Mouse (Mus musculus): ENCODE data around the gene Cdh4.

Cdh4 gene

DNA sequence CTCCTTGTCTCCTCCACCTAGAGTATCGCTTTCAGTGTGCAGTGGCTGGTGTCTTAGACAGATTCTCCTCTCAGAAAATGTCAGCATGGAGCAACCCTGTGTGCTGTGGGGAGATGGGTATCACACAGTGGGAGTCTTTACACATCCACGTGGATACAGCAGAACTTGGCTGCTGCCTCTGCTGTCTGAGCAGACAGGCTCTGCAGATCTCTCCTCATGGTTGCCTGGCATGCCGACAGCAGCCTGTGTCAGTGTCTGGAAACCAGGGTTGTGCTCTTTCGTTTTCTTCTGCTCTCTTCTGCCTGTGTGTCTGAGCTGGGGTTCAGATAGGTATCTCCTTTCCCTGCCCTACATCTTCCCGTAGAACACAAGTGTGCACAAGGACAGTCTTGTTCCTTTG is 237.6 kb downstream of the Cdh4 start:
- peak in 1 of 2 experiments; percentile 17 for DNase-seq (ENCODE audit: low spot score in 2 of 2)

DNA sequence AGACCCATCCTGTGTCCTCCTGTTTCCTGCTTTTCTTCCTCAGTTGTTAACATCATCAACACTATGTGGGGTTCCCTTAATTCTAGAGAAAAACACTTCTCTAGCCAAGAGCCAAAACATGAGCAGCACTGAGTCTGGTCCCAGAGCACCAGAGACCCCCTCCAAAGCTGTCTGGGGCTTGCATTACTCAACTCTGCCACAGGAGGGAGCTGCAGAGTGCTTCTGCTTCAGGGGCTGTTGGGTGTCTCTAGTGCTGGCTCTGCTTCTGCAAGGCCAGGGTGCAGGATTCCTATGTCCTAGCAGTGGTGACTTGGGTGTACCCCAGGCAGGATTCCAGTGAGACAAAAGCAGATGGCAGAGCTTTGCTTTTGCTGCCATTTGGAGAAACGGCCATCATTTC is 239.2 kb downstream of the Cdh4 start:
- peak in 1 of 2 experiments; percentile 23 for DNase-seq (ENCODE audit: low spot score in 2 of 2)

DNA sequence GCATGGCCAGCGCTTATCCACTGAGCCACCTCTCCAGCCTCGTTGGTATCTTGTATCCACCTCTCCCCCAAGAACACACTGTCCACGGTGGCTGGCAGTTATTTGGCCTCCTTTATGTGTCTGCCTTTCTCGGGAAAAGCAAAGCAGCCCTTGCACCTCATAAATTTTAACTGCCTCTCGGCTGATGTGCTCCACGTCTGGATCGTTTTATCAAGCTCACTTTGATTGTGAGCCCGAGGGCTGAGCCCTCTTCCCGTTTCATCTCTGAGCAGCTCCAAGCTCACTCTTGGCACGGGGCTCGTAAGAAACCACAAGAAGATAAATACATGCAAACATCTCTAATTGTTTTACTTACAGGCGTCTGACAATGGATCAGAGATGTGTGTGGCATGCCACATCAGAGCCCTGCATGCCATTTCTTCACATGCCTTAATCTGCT is 245.0 kb downstream of the Cdh4 start:
- no peak for DNase-seq (ENCODE audit: low spot score in 2 of 2)

DNA sequence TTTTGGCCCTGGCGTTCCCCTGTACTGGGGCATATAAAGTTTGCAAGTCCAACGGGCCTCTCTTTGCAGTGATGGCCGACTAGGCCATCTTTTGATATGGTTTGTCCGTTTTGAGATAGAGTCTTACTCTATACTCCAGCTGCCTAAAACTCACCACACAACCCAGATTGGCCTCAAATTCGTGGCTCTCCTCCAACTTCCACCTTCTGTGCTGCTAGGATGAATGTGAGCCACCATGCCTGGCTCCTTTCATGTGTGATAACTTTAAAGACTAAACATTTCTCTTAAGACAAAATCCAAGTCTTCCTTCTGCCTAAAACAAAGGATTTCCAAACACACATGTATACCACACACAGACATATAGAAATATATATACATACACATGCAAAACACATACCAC is 246.7 kb downstream of the Cdh4 start:
- peak in 1 of 2 experiments; percentile 30 for DNase-seq (ENCODE audit: low spot score in 2 of 2)

DNA sequence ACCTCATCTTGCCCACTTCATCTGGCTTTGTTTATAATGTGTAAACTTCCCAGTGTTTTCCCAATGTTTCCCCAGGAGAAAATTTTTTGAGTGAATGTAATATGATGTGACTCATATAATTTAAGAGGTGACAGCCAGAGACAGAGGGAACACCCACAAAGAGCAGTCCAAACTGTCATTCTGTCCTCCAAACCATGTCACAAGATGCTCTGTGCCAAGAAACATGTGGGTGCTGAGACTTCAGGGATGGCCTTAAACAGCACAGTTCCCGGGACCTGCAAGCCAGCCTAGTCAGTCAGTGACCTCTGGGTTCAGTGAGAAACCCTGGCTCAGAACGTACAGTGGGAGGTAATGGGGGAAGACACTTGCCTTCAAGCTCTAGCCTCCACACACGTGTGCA is 247.5 kb downstream of the Cdh4 start:
- DNase-seq (ENCODE audit: low spot score in 2 of 2), result no peak

DNA sequence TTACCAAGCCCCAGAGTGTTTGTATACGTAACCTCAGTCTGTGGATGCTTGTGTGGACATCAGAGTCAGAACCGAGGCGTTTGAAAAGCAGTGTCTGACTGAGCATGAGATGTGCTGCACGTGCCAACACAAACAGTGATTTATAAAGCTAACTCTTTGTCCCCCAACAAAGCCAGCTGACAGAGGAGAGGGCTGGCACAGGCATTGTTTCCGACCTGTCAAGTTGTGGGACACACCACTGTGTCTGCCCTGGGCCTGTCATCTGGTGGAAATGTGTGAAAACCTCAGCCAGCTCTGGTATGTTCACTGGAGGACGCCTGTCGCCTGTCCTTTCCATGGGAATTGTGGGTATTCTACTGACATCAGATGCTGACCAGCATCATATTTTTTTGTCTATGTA is 248.3 kb downstream of the Cdh4 start:
- no peak for DNase-seq (ENCODE audit: low spot score in 2 of 2)

DNA sequence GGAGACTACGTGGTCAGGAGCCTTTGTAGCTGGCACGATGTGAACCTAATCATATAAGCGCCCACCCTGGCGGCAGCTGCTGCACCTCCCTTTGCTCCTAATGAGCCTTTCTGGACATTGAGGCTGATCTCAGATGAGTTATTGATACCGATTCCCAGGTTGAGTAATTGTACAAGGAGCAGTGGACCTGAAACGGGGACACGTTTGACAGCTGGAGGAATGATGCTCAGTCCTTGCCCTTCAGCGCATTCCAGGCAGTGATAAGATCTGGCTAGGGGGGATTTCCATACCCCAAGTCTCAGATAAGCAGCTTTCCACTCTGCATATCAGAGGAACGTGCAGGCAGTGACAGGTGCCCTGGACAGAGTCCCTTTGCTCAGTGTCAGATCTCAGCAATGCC is 252.7 kb downstream of the Cdh4 start:
- DNase-seq (ENCODE audit: low spot score in 2 of 2), result no peak

DNA sequence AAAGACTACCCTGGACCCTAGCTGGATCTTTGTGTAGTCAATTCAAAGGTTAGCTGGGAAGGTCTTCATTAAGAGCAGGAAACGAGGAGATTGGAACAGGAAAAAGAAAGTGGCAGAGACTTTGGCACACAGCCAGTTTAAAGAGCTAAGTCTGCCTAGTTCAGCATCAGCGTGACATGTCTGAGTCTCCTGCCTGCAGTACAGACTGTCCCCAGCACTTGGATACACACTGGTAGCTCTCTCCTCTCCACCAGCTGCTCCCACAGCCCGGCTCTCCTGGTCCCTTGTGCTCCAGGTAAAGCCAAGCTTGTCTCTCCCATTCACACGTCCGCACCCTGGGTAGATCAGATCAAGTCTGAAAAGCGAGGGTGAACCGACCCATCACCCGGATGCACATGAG is 255.4 kb downstream of the Cdh4 start:
- no peak for DNase-seq (ENCODE audit: low spot score in 2 of 2)

DNA sequence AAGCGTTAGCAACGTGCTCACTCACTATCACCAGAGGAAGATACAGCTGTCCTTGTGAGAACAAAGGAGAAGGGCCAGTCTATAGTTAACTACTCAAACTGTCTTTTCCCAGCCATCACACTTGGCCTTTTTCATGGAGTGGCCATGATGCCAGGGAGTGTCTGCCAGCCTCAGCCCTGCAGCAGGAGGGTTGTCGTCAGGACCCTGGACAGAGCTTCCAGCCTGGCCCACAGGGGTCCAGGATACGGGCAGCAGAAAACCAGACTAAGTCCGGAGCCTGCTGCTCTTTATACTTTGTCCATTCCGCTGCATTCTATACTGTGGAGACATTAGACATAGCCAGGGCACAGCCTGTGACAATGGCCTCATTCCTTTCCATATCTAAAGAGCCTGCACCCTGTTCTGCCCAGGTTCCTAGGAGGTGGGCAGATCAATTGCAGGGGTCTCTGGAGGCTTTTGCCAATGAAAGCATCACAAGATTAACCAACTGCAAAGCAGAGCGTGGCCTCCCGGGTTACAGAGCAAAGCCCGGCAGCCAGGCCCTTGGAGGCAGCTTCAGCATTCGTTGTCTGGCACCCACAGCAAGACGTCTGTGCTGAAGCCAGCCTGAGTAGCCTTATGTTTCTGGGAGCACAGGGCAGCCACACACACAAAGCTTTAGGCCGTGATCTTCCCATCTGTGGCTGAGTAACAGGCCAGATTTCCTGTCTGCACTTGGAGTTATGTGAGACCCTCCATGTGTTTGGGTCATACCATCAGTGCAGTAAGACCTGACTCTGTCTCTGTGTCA is 256.2 kb downstream of the Cdh4 start:
- DNase-seq (ENCODE audit: low spot score in 2 of 2), result no peak

DNA sequence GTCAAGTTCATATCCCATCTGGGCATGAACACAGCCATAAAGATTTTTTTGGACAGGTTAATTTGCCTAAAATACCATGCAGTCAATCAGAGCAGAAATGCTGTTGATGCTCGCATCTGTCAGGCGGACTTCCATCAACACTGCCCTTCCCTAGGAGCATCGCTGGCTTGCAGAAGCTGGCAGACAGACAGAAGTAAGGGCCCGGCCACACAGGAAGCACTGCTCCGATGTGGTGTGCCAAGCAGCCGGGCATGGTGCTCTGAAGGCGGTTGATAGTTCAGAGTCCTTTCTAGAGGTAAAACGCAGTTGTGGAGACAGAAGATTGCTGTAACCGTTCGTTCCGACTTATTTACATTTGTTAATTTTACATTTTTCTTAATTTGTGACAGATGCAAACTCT is 262.8 kb downstream of the Cdh4 start:
- DNase-seq (ENCODE audit: low spot score in 2 of 2), result no peak

DNA sequence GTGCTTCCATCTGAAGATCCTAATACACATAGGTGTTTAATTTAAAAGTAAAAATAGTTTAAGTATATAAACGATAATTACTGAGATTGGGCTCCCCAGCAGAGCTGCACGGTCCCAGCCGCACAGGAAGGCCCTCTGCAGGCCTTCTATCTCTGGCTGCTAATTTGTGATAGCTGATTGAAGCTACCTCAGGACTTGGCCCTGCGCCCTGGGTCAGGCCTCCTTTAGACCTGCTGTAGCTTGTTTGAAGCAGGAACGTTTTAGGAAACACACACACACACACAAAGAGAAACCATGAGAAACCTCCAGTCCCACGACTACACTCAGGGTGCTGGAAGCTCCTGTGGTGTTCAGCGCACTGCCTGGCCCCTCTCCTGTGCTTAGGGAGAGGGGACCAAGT is 263.2 kb downstream of the Cdh4 start:
- no peak for DNase-seq (ENCODE audit: low spot score in 2 of 2)

DNA sequence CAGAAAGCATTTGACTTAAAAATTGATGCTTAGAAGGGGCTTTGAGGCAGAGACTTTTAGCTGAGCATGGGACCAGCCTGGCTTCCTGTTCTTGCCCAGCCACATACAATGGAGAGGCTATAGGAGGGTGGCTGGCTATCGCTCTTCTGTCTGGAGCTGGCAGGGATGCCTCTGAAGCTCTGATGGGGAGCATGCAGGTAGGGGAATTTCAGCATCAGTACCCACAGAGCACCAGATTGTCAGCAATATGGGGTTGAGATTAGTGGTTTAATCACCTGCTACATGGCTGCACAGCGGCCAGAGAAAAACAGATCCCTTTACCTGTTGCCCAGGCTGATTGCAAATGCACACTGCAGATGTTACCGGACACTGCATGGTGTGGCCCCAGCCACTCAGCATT is 264.4 kb downstream of the Cdh4 start:
- DNase-seq (ENCODE audit: low spot score in 2 of 2), result no peak

DNA sequence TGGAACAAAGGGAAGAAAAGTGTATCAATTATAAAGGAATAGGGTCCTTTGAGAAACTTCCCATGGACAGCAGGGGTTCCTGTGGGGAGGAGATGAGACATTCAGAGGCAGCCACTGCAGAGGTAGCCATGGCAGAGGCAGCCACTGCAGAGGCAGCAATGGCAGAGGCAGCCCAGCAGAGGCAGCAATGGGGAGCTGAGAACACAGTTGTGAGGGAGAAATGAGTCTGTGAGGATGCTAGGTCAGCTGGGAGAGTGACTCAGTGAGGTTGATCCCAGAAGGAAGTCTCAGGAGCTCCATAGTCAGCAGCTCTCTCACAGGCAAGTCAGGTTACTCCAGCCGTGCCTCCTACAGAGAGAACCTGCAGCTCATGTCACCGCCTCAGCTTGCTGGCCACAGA is 266.9 kb downstream of the Cdh4 start:
- DNase-seq (ENCODE audit: low spot score in 2 of 2), result no peak

DNA sequence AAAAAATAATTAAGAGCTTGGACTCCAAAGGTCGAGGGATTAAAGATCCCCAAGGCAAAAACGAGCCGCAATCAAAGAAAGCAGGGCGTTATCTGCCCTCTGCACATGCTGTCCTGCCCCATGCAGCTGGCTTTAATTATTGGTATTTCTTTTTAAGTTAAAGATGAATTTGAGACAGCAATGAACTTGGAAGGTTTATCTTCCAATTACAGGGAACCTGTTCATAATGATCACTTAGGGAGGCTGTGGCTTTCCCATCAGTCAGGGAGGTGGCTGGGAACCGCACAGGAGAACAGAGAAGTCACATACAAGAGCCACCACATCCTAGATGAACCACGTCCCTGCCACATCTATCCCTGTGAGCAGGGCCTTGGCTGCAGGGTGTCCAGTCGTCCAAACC is 270.5 kb downstream of the Cdh4 start:
- DNase-seq (ENCODE audit: low spot score in 2 of 2), result no peak

DNA sequence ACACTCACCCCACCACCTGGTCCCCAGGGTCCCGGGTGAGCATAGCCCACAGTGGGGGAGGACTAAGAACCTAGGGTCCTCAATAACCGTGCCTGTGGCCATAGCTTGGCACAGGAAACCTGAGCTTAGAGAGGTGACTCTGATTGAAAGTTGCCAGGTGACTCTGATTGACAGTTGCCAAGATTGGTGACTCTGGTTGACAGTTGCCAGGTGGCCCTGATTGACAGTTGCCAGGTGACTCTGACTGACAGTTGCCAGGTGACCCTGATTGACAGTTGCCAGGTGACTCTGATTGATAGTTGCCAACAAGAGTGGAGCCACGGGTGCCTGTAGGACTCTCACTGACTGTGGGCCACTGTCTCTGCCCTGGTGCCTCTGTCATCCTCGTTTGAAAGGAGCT is 271.1 kb downstream of the Cdh4 start:
- DNase-seq (ENCODE audit: low spot score in 2 of 2), result no peak

DNA sequence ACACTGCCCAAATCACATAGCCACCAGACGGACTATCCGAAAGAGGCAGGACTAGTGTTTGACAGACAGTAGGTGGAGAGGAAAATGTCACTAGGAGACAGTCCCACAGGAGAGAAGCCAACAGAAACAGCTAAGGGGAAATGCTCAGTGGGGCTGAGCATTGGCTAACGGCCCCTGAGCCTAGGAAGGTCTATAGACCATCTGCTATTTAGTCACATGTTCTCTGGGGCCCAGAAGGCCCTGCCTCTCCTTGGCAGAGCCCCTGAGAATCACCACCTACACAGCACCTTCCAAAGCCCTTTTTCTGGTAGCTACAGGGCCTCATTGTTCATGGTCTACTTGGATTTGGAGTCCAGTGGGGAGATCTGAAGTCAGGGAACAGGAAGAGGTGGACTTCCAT is 271.9 kb downstream of the Cdh4 start:
- DNase-seq (ENCODE audit: low spot score in 2 of 2), result no peak

DNA sequence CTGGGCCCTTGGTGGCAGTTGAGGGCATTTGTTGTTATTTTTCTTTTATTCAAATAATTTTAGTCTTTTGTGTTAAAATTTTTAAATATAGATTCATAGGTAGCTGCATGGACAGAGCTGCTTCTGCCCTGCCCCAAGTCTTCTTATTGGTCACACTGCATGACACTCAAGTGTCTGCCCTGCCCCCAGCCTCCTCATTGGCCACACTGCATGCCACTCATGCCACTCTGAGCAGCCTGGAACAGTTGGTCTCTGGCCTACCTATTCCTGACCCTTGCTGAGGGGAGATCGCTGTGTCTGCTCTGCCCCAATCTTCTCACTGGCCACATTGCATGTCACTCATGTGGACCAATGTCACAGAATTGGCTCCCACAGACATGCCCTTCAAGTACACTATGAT is 273.1 kb downstream of the Cdh4 start:
- no peak for DNase-seq (ENCODE audit: low spot score in 2 of 2)

DNA sequence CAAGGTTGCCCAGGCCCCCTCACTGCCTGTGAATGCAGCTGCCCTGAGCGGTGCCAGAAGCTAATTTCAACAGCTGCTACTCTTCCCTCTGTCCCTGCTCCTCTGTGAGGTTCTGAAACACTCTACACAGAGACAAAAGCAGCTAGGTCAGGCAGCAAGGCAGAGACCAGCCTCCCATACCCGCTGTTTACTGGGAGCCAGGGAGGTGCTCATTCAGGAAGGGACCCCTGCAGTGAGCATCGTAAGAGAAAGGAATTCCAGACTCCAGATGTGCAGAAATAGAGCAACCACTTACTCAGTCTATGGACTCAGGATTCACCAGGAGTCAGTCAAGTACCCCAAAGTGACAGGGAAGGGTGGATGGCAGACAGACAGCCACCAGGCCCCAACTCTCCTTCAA is 278.1 kb downstream of the Cdh4 start:
- DNase-seq (ENCODE audit: low spot score in 2 of 2), result no peak

DNA sequence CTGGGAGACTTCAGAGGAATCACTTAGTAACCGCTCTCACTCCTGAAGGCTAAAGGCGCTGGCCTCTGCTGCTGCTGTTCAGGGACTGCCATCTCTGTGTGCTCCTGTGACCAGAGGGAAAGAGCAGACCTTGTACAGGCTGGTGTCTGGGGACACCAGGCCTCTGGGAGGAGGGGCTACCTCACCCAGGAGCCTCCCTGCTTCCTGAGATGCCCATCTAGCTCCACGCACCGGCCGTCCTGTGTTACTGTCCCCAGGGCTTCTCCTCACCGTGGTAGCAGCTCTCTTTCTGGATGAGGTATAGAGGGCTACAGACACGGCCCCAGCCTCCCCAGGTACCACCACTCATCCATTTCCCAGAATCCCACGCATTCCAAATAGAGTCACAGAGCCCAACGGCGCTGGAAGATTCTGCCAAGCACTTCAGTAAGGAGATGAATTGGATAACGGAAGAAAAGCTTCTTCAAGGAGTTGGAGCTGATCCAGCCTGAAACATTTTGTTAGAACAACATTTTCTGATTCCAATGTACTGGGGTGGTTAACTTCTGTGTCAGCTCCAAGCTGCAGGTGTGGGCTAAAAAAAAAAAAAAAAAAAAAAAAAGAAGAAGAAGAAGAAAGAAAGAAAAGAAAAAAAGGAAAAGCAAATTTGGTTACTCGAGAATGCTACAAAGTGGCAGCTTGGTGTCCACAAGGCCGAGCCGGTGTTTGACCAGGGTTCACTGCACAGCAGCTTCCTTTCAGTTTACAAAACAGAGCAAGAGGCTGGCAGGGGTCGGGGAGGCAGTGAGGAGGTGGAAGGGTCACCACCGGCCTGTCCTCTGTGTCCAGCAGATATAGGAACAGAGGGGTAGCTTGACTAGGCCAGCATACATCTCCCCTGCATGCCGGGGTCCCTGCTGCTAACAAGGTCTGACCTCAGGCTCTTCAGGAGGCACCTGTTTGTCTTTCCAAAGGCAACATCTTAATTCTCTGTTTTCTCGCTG is 279.6 kb downstream of the Cdh4 start:
- DNase-seq (ENCODE audit: low spot score in 2 of 2), result no peak

DNA sequence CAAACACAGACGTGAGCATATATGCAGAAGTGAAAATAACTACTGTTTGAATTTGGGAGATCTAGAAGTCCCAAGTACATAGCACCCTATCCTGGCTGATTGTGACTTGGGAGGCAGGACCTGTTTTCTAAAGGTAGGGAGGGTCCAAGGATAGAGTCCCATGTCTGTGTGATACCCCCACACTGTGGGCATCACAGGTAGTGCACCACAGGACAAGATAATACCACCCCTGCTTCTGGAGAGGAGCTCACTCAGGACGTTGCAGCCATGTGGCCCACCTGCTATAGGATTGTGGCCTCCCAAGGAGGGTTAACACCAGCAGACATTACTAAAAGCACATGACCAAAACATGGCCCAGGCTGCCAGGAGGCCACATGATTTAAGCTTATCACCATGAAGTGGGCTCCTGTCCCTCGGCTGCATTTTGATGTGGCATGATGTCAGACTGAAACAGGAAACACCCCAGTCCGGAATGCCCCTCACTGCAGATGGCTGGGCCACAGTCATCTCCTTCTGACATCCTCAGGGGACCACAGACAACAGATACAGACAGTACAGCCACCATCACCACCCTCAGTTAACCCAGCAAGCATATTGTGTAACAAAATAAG is 280.6 kb downstream of the Cdh4 start:
- DNase-seq (ENCODE audit: low spot score in 2 of 2), result no peak

DNA sequence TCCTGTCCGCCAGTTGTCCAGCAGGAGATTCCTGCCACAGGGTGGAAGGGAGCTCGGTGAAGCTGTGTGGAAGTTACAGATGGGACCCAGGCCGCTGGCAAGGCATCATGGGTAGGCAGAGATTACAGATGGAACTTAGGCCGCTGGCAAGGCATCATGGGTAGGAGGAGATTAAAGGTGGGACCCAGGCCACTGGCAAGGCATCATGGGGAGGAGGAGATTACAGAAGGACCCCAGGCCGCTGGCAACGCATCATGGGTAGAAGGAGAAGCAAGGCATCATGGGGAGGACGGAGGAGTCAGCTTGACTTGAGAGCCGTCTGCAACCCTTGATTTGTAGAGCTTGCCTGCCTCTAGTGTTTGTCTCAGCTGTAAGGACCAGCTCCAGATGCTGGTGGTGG is 281.2 kb downstream of the Cdh4 start:
- no peak for DNase-seq (ENCODE audit: low spot score in 2 of 2)

DNA sequence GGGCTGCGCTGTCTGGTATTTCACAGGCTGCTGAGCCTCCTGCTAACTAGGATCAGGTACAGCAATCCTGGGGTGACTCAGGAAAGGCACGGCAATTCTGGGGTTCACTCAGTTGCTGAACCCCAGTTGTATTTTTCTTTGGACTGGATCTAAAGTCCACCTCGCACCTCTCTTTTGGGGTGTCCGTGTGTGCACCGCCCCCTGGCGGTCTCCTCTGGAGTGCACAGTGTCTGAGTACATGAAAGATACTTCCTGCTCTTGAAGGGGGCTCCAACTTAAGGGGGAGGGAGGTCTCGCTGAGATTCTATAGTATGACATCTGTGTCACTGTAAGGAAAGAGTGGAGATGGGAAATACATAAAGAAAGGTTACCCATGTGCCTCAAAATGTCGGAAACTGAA is 286.8 kb downstream of the Cdh4 start:
- DNase-seq (ENCODE audit: low spot score in 2 of 2), result no peak

DNA sequence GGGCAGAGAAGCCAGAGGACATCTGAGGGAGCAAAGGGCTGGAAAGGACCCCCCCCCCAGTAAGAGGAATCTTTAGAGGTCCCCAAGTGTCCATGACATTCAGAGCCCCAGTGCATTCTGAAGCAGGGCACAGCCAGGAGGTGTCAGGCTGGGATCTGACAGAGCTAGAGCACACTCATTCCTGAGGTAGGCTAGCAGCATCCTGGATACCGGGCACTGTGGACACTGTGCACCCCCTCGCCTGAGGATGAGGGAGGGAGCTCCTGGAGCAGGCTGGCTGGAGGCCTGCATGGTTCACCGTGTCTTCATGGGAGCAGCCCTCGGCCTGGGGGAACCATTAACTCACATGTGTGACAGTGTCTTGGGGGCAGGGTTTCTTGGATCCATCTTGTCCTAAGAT is 287.6 kb downstream of the Cdh4 start:
- no peak for DNase-seq (ENCODE audit: low spot score in 2 of 2)
